Mouse (Mus musculus): ENCODE measurements around the gene Afap1l2.

DNA sequence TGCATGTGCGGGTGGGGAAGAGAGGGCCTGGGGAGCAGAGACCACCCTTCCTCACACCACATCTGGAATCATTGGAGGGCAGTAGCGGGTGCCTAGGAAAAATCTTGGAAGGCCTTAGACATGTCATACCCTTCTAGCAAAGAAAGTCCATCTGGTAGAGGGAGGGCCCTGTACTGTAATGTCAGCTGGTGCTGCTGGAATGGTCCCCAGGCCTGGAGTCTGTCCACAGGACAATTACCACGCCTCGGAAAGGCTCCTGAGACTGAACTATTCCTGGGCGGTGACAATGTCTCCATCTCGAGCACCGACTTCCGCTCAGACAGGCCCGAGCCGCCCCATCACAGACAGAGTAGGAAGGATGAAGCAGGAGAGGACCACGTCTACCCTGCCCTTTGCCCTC, 67.5 kb downstream of the Afap1l2 start:
- TF ChIP-seq ZNF384 (IDR thresholded peaks at IDR 0.05; ENCODE audit: low read depth, low read length): no peak
- no peak for TF ChIP-seq CHD2 (IDR thresholded peaks at IDR 0.05; ENCODE audit: low read depth, low read length)
- TF ChIP-seq HCFC1 (IDR thresholded peaks at IDR 0.05; ENCODE audit: borderline replicate concordance, insufficient read depth, low read length): no peak
- TF ChIP-seq ZC3H11A (IDR thresholded peaks at IDR 0.05; ENCODE audit: borderline replicate concordance, low read depth, low read length): no peak
- no peak for TF ChIP-seq MAFK (IDR thresholded peaks at IDR 0.05; ENCODE audit: insufficient read depth, low read depth, low read length)
